In the genomic region with DNA sequence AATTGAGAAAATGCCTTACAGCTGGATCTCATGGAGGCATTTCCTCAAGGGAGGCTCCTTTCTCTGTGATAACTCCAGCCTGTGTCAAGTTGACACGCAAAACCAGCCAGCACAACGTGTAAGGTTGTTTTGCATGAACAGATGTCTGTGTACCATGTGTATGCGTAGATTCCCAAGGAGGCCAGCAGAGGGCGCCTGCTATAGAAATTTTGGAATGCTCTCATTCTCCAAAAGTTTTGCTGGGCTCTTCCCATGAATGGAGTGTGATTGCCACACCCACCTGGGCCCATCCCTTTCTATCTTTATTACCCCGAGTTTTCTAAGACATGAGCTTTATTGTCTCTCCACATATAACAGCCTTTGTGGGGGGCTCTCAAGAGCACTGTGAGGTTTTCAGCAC, we compare ENCODE assay signal across 10 mouse cellular contexts.
DNase-seq lines count a peak whose midpoint lies in the region; TF ChIP-seq lines count a peak whose summit lies in the region.
"Had no signal": no experiment of that assay in that cellular context is flagged by ENCODE, and none has a peak within 500 bp of the region (broad histone marks: within the 10 kb centered on the region; RNA-seq: fewer than 3 reads in every experiment).

No protein-coding gene starts in this region.

- H3K4me3 ChIP-seq in cortical plate, adult 2 months (ENCODE audit: insufficient read depth, low read length), result no peak overlapping the region
- H3K4me3 ChIP-seq: heart, embryonic 10.5 days had no signal

- no peak overlapping the region for H3K27ac ChIP-seq in cortical plate, adult 2 months (ENCODE audit: insufficient read depth, low read length)
- H3K27ac ChIP-seq: heart, embryonic 10.5 days; macrophage had no signal

- peak; percentile 54 to 65 for DNase-seq in cerebellum, postnatal 10 days
- no peak for DNase-seq in cerebellum, adult 9-10 months
- peak; percentile 49 to 51 for DNase-seq in layer of hippocampus, postnatal 10 days (ENCODE audit: low spot score in 2 of 2)
- no peak for DNase-seq in layer of hippocampus, adult 11-12 months (ENCODE audit: low spot score)
- DNase-seq in A20 (ENCODE audit: low read depth, low spot score), result peak; percentile 41
- DNase-seq in left cerebral cortex, postnatal 36 days (ENCODE audit: low spot score in 2 of 2), result no peak
- no peak for DNase-seq in layer of hippocampus, postnatal 36 days

- intact Hi-C loops in left cerebral cortex, postnatal 36 days (cut with DNase I), result loop anchor here (2.0 kb wide), 1 partner anchor 275 kb away; a partner anchor contains a TSS

- H3K4me1 ChIP-seq in cortical plate, adult 2 months (ENCODE audit: control insufficient read depth, insufficient read depth, low read length), result no peaks in the 10 kb centered on the region; the same call in 1 of the 2 replicates

- TF ChIP-seq CTCF in cortical plate, adult 2 months (IDR thresholded peaks at IDR 0.05; ENCODE audit: extremely low read depth, insufficient read depth, low read length), result peak; percentile 22; the same call in 1 of the 2 replicates

- TF ChIP-seq POLR2A in cortical plate, adult 2 months (IDR thresholded peaks at IDR 0.05; ENCODE audit: extremely low read depth, insufficient read depth, low read length), result no peak

Comparison
In these comparisons a context has a peak if more than half of its experiments do, and no peak if none do; other contexts are left out.
1. DNase-seq: peak in cerebellum, postnatal 10 days (2 of 2), layer of hippocampus, postnatal 10 days (2 of 2) and A20 (single experiment); none in cerebellum, adult 9-10 months (single experiment), layer of hippocampus, adult 11-12 months (single experiment), left cerebral cortex, postnatal 36 days (0 of 2) and layer of hippocampus, postnatal 36 days (0 of 2).